9 mouse cellular contexts compared by ENCODE assay signal in the genomic region with DNA sequence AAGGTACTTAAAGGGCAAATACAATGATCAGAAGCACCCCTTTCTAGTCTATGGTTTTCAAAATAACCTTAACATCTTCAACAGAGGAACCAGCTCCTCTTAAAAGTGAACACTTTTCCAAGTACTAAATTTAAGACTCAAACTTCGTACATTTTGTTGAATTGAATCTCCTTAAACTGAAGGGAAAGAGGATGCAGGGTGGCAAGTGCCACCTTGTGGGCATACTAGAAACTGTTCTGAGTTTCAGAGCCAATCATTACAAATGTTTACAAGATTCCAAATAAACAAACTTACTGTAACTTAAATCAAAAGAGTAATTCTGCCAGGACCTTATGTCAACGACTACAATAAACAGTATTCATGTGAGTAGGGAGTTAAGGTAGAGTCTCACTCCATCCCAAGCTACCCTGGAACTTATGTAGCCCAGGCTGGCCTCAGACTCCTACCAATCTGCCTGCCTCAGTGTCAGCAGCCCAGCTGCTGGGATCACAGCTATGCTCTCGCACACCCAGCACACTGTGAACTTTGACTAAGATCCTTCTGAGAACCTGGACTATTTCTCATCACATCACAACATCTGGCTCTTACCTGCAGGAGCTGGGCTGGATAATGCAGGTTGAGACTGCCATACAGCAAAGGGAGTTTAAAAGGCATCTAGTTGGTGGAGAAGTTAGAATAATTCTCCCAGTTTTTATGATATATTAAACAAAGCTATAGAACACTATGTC. TPM values are rescaled to one million over a fixed set of nuclear protein-coding genes. Genes with fewer than 3 reads are reported as not detected.
DNase-seq lines count a peak whose midpoint lies in the region; ATAC-seq and TF ChIP-seq lines count a peak whose summit lies in the region.
"Had no signal": no experiment of that assay in that cellular context is flagged by ENCODE, and none has a peak within 500 bp of the region (broad histone marks: within the 10 kb centered on the region; RNA-seq: fewer than 3 reads in every experiment).

No protein-coding gene starts in this region.

- 51% methylated on average over 3 of the region's 3 CpGs for WGBS in kidney, embryonic 15.5 days

- H3K27me3 ChIP-seq in kidney, embryonic 15.5 days, result no peaks in the 10 kb centered on the region
- no peaks in the 10 kb centered on the region for H3K27me3 ChIP-seq in MEL (ENCODE audit: control insufficient read depth in 1 of 2, insufficient read depth in 2 of 2, low read length in 2 of 2)

- H3K9me3 ChIP-seq in kidney, embryonic 15.5 days (replicated peaks), result no peaks in the 10 kb centered on the region
- no peaks in the 10 kb centered on the region for H3K9me3 ChIP-seq in MEL (replicated peaks; ENCODE audit: insufficient read depth, low read length)

- H3K27ac ChIP-seq in kidney, embryonic 15.5 days, result no peak overlapping the region
- no peak overlapping the region for H3K27ac ChIP-seq in MEL (ENCODE audit: control insufficient read depth, low read depth, low read length)

- peak; percentile 80 for TF ChIP-seq RAD21 in MEL (IDR thresholded peaks at IDR 0.05; ENCODE audit: low read depth, low read length)

- ATAC-seq in kidney, embryonic 15.5 days (replicated peaks; ENCODE audit: low FRiP score), result no peak

- no peaks in the 10 kb centered on the region for H3K4me1 ChIP-seq in kidney, embryonic 15.5 days
- peaks cover 0 to under 1% of the 10 kb centered on the region in 2 experiments; a peak in 1 of 4 replicates for H3K4me1 ChIP-seq in MEL (ENCODE audit: control insufficient read depth in 1 of 2, insufficient read depth in 2 of 2, low read length in 2 of 2)

- H3K36me3 ChIP-seq in kidney, embryonic 15.5 days, result no peaks in the 10 kb centered on the region
- H3K36me3 ChIP-seq in MEL (ENCODE audit: control insufficient read depth in 1 of 2, insufficient read depth in 2 of 2, low read length in 2 of 2), result peaks cover 0 to under 1% of the 10 kb centered on the region in 2 experiments; a peak in 1 of 4 replicates

- TF ChIP-seq CTCF in MEL (IDR thresholded peaks at IDR 0.05 in 2 of 3, conservative IDR thresholded peaks at IDR 0.05 in 1 of 3; ENCODE audit: control insufficient read depth in 1 of 3, insufficient read depth in 1 of 3, low read depth in 2 of 3, low read length in 3 of 3, poor library complexity in 1 of 3, severe bottlenecking in 1 of 3), result peak; percentile 41 to 83 (median 42)

- no peak for TF ChIP-seq EP300 in MEL (IDR thresholded peaks at IDR 0.05; ENCODE audit: low read depth in 1 of 2, low read length in 2 of 2)

- H3K4me3 ChIP-seq in kidney, embryonic 15.5 days (replicated peaks), result no peak overlapping the region
- H3K4me3 ChIP-seq in MEL (ENCODE audit: control insufficient read depth in 1 of 2, insufficient read depth in 1 of 2, low read depth in 2 of 2, low read length in 2 of 2), result no peak overlapping the region

- no peaks in the 10 kb centered on the region for H3K79me2 ChIP-seq in MEL (ENCODE audit: control insufficient read depth, insufficient read depth, low read length, poor library complexity)

- no peak overlapping the region for H3K4me2 ChIP-seq in kidney, embryonic 15.5 days

- intact Hi-C loops in left cerebral cortex, postnatal 25 days (cut with DNase I), result no loop called here

- peak; percentile 13 for DNase-seq in adrenal gland, adult 2 months
- DNase-seq in adrenal gland, postnatal 4 days (ENCODE audit: low spot score in 2 of 2), result no peak
- peak; percentile 22 for DNase-seq in kidney, adult 18-20 months
- peak; percentile 49 for DNase-seq in MEL (ENCODE audit: low read depth, low spot score)
- peak; percentile 38 to 62 for DNase-seq in left cerebral cortex, postnatal 25 days (ENCODE audit: low spot score in 2 of 2)
- no peak for DNase-seq in ovary, postnatal 36 days (ENCODE audit: low spot score)
- no peak for DNase-seq in frontal cortex, postnatal 14 days (ENCODE audit: low spot score in 2 of 2)
- DNase-seq: B cell, adult 2 months had no signal

- H3K9ac ChIP-seq in kidney, embryonic 15.5 days, result no peak overlapping the region
- no peak overlapping the region for H3K9ac ChIP-seq in MEL (ENCODE audit: control insufficient read depth, low read depth, low read length, poor library complexity, severe bottlenecking)

- no peak for TF ChIP-seq POLR2A in MEL (IDR thresholded peaks at IDR 0.05; ENCODE audit: control insufficient read depth in 1 of 2, insufficient read depth in 1 of 2, low read depth in 1 of 2, low read length in 2 of 2, poor library complexity in 1 of 2)

TF ChIP-seq in MEL, 35 proteins besides CTCF, POLR2A, EP300 and RAD21:
- 0 out of 2 replicates have a peak, but pooled peaks have one; percentile 31 for TF ChIP-seq SIN3A (IDR thresholded peaks at IDR 0.05; ENCODE audit: low read length)
- TF ChIP-seq MYC (IDR thresholded peaks at IDR 0.05; ENCODE audit: low read depth, low read length), result no peak
- TF ChIP-seq GATA1 (IDR thresholded peaks at IDR 0.05; ENCODE audit: low read depth, low read length), result no peak
- TF ChIP-seq JUND (IDR thresholded peaks at IDR 0.05; ENCODE audit: low read depth, low read length), result no peak
- no peak for TF ChIP-seq GABPA (IDR thresholded peaks at IDR 0.05; ENCODE audit: low read depth, low read length)
- no peak for TF ChIP-seq E2F4 (IDR thresholded peaks at IDR 0.05; ENCODE audit: borderline replicate concordance, low read depth, low read length)
- peak; percentile 55 for TF ChIP-seq ZC3H11A (IDR thresholded peaks at IDR 0.05; ENCODE audit: low read depth, low read length)
- no peak for TF ChIP-seq TCF12 (IDR thresholded peaks at IDR 0.05; ENCODE audit: low read depth, low read length)
- peak; percentile 94 for TF ChIP-seq SMC3 (IDR thresholded peaks at IDR 0.05; ENCODE audit: low read depth, low read length)
- TF ChIP-seq ZMIZ1 (IDR thresholded peaks at IDR 0.05; ENCODE audit: low read depth, low read length), result no peak
- no peak for TF ChIP-seq NRF1 (IDR thresholded peaks at IDR 0.05; ENCODE audit: insufficient read depth, low read depth, low read length, poor library complexity, severe bottlenecking)
- no peak for TF ChIP-seq CHD2 (IDR thresholded peaks at IDR 0.05; ENCODE audit: low read length)
- TF ChIP-seq MXI1 (IDR thresholded peaks at IDR 0.05; ENCODE audit: low read depth, low read length), result no peak
- no peak for TF ChIP-seq MAFK (IDR thresholded peaks at IDR 0.05; ENCODE audit: borderline replicate concordance, low read depth, low read length)
- no peak for TF ChIP-seq ETS1 (IDR thresholded peaks at IDR 0.05; ENCODE audit: low read depth, low read length)
- TF ChIP-seq USF2 (IDR thresholded peaks at IDR 0.05; ENCODE audit: borderline replicate concordance in 1 of 2, insufficient read depth in 1 of 2, low read depth in 1 of 2, low read length in 2 of 2), result no peak
- no peak for TF ChIP-seq POLR2AphosphoS2 (IDR thresholded peaks at IDR 0.05; ENCODE audit: low read length)
- no peak for TF ChIP-seq RCOR1 (IDR thresholded peaks at IDR 0.05; ENCODE audit: low read depth, low read length)
- TF ChIP-seq NELFE (IDR thresholded peaks at IDR 0.05; ENCODE audit: low read depth, low read length), result no peak

RNA-seq across cellular contexts. Expression of a gene that starts 29.3 kb away (rescaled TPM):
- 10 to 100 TPM; 13.2 to 14.1 TPM for total RNA-seq in adrenal gland, adult 2 months (2021)
- 5.1 and 6.9 TPM in 2 replicates for polyA plus RNA-seq in adrenal gland, adult 2 months (2012; rRNA removed)
- total RNA-seq in adrenal gland, postnatal 4 days (2021), result 10 to 100 TPM; 25.8 to 34.3 TPM
- polyA plus RNA-seq in kidney, embryonic 15.5 days (2015; fragmentation: Nextera tagmentation; extraction: Ambion mirVana), result 15.1 and 19.0 TPM in 2 replicates
- total RNA-seq in MEL (2012; rRNA removed), result 5.0 and 9.0 TPM in 2 replicates
- polyA plus RNA-seq in MEL (2012; ENCODE audit: insufficient read depth in 1 of 2, insufficient read length in 2 of 2, low read depth in 1 of 2, low replicate concordance in 2 of 2, missing spikeins in 1 of 2), result 10 to 100 TPM in 1 of 2 experiments, not detected in 1; 14.1 TPM
- total RNA-seq in left cerebral cortex, postnatal 25 days (2021), result 1,000 to 10,000 TPM; 1,573 to 1,627 TPM

Comparison
In these comparisons a context has a peak if more than half of its experiments do, and no peak if none do; other contexts are left out.
1. DNase-seq: peak in adrenal gland, adult 2 months (single experiment), kidney, adult 18-20 months (single experiment), MEL (single experiment) and left cerebral cortex, postnatal 25 days (2 of 2); none in adrenal gland, postnatal 4 days (0 of 2), ovary, postnatal 36 days (single experiment) and frontal cortex, postnatal 14 days (0 of 2).
2. RNA of a gene that starts 29.3 kb away (total RNA-seq): 1,573 to 1,627 TPM in left cerebral cortex, postnatal 25 days; 25.8 to 34.3 TPM in adrenal gland, postnatal 4 days, 13.2 to 14.1 TPM in adrenal gland, adult 2 months and 5.0 to 9.0 TPM in MEL; every median in the first group is over 10 times any median in the second.